Mouse (Mus musculus): ENCODE measurements around the gene Chmp3.

DNA sequence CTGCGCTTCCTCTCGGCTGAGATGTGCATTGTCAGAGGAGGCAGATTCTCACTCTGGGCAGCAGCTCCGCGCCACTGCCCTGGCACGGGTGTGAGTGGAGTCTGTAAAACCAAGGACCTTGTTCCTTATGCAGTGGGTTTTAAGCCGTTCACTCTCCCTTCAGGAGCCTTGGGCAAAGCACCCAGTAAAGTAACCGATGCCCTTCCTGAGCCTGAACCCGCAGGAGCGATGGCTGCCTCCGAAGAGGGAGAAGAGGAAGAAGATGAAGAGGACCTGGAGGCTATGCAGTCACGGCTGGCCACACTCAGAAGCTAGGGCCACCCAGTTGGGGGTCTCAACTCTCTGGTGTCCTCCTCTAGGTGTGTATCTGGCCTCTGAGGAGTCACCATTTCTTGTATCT, 35.9 kb downstream of the Chmp3 start:
- TF ChIP-seq CTCF (IDR thresholded peaks at IDR 0.05; ENCODE audit: insufficient read depth, low read length), result no peak
- TF ChIP-seq POLR2A (IDR thresholded peaks at IDR 0.05; ENCODE audit: borderline replicate concordance, extremely low read depth, low read depth, low read length), result no peak
